Mouse (Mus musculus) forebrain, embryonic 15.5 days (tissue): ENCODE data around the gene Atp2c2. TPM values are rescaled to one million over a fixed set of nuclear protein-coding genes. Genes with fewer than 3 reads are reported as not detected.

Experiments
- ATAC-seq: fragments of 200-750 bp; cut with Nextera tagmentation; replicated peaks from 2 replicates; pipeline ENCODE4 v1.8.0; 2017; ENCODE audit warnings: mild to moderate bottlenecking, moderate TSS enrichment, moderate library complexity
- H3K27ac ChIP-seq: fragments of 300-500 bp; sonication (generic); replicated peaks from 2 replicates; pipeline ENCODE4 v1.5.1; 2015; ENCODE audit warnings: mild to moderate bottlenecking, inconsistent platforms
- H3K27me3 ChIP-seq: fragments of 300-500 bp; sonication (generic); 2 replicates; pipeline ENCODE4 v1.6.1; 2015; ENCODE audit warnings: inconsistent platforms
- H3K36me3 ChIP-seq: fragments of 300-500 bp; sonication (generic); 2 replicates; pipeline ENCODE4 v1.6.1; 2015; ENCODE audit warnings: mild to moderate bottlenecking, inconsistent platforms
- H3K4me1 ChIP-seq: fragments of 300-500 bp; sonication (generic); 2 replicates; pipeline ENCODE4 v1.6.1; 2015; ENCODE audit warnings: inconsistent platforms
- H3K4me2 ChIP-seq: fragments of 300-500 bp; sonication (generic); replicated peaks from 2 replicates; pipeline ENCODE4 v1.6.1; 2015; ENCODE audit warnings: mild to moderate bottlenecking, inconsistent platforms
- H3K4me3 ChIP-seq: fragments of 300-500 bp; sonication (generic); 2 replicates; pipeline ENCODE4 v1.5.1; 2015; ENCODE audit warnings: mild to moderate bottlenecking, inconsistent platforms
- H3K9ac ChIP-seq: fragments of 300-500 bp; sonication (generic); replicated peaks from 2 replicates; pipeline ENCODE4 v1.6.1; 2015; ENCODE audit warnings: mild to moderate bottlenecking, inconsistent platforms
- H3K9me3 ChIP-seq: fragments of 300-500 bp; sonication (generic); 2 replicates; pipeline ENCODE4 v1.6.1; 2016; ENCODE audit warnings: inconsistent platforms
- WGBS: fragments of 180-500 bp; shearing (Covaris S2); methylation state at CpG from one replicate; pipeline ENCODE4 v1.1.7; 2015; ENCODE audit warnings: mixed read lengths; 5-methylcytosine and 5-hydroxymethylcytosine counted together
- polyA plus RNA-seq: library from polyadenylated mRNA; unstranded; fragments of >200 nt; fragmentation: Nextera tagmentation; extraction: Ambion mirVana; gene quantifications from 2 replicates; pipeline ENCODE4 v1.2.1, GENCODE M21; 2015

Atp2c2 gene
- polyA plus RNA-seq, 1 experiment from 2014 or later = 0.09 TPM

DNA sequence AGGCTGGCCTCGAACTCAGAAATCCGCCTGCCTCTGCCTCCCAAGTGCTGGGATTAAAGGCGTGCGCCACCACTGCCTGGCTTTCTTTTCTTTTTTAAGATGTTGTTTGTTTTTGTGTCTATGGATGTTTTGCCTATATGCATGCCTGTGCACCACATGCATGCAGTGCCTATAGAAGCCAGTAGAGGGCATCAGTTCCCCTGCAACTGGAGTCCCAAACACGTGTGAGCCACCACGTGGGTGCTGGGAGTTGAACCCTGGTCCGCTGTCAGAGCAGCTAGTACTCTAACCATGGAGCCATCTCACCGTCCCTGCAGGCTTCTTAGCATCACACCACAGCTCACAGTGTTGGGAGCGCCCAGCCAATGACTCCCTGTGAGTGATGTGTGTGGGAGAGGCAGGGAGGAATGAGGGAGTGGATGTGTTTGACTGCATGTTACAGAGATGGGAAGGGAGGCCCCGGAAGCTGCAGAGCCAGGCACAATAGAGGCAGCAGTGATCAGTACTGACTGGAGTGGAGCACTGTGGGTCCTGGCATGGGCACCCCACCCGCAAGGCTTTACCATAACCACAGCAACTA, 25.7 kb upstream of the Atp2c2 start:
- Histone ChIP-seq H3K9ac (no peak overlapping the region), H3K36me3 (no peaks in the 10 kb centered on the region), H3K27me3 (no peaks in the 10 kb centered on the region), H3K9me3 (no peaks in the 10 kb centered on the region), H3K4me1 (no peaks in the 10 kb centered on the region), H3K27ac (no peak overlapping the region), H3K4me3 (no peak overlapping the region), H3K4me2 (no peak overlapping the region)
- no peak for ATAC-seq
- WGBS = 74% methylated on average over 9 of the region's 11 CpGs

DNA sequence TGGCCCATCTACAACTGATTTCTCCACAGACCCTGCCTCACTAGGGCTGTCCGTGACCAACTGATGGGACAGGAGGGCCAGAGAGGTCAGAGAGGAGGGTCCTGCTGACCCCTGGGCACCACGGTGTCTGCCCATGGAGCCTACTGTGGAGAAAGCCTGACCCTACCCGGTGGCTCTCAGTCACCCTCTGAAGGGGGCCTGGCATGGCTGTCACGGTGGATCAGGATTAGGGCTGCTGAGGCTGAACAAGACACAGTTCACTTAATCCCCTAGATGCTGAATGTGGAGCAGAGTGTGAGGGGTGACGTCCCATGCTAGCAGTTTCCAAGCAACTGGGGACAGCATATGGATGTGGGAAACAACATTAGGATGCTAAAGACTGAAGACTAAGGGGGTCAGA, 24.4 kb upstream of the Atp2c2 start:
- Histone ChIP-seq H3K4me2 (no peak overlapping the region), H3K4me1 (no peaks in the 10 kb centered on the region), H3K27ac (no peak overlapping the region), H3K9me3 (no peaks in the 10 kb centered on the region), H3K36me3 (no peaks in the 10 kb centered on the region), H3K27me3 (no peaks in the 10 kb centered on the region), H3K9ac (no peak overlapping the region), H3K4me3 (no peak overlapping the region)
- WGBS = 64% methylated on average over 5 of the region's 5 CpGs
- ATAC-seq = no peak

DNA sequence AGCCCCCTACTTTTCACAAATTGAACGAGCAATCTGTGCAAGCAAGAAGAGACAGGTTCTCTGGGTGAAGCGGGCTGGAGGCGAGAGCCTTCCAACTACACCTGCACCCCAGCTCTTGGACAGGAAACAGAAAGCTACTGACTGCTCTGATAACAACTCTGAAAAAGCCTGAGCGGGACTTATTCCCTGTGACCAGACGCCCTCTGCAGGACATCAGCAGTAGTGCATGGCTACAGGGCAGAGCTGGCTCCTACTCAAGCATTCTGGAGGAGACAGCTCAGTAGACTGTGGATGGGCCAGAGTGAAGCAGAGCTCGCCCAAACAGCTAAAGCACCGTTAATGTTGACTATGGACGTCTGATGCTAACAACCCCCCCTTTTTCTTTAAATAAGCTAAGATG, 23.4 kb upstream of the Atp2c2 start:
- WGBS = 19% methylated on average over 8 of the region's 8 CpGs
- Histone ChIP-seq H3K9ac (no peak overlapping the region), H3K4me2 (no peak overlapping the region), H3K4me1 (no peaks in the 10 kb centered on the region), H3K27me3 (no peaks in the 10 kb centered on the region), H3K27ac (no peak overlapping the region), H3K4me3 (no peak overlapping the region), H3K36me3 (no peaks in the 10 kb centered on the region), H3K9me3 (no peaks in the 10 kb centered on the region)
- peak; percentile 64; the same call in 1 of the 2 replicates for ATAC-seq

DNA sequence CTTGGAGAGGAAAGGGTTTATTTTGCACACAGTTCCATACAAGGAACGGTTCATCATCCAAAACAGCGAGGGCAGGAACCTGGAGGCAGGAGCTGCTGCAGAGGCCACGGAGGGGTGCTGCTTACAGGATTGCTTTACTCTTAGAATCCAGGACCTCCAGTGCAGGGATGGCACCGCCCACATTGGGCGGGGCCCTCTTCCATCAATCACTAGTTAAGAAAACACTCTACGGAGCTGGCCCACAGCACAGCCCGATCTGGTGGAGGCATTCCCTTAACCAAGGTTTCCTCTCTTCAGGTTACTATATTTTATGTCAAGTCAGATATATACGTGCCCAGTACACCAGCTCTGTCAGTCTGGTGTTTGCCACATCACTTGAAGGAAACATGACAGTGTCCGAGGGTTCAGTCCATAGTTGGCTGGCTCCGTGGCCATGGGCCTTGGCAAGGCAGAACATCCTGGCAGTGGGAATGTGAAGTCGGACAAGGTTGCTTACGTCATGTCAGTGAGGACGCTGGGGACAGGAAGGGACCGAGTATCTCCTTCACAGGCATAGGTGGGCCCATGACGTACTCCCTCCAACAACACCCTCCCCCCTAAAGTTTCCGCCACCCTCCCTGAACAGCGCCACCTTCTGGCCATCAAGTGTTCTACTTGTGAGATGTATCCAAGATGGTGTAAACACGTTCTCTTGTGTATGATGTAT, 21.5 kb upstream of the Atp2c2 start:
- H3K9ac ChIP-seq = no peak overlapping the region
- no peaks in the 10 kb centered on the region for H3K9me3 ChIP-seq
- no peak for ATAC-seq
- H3K27ac ChIP-seq = no peak overlapping the region
- no peaks in the 10 kb centered on the region for H3K27me3 ChIP-seq
- no peaks in the 10 kb centered on the region for H3K36me3 ChIP-seq
- no peaks in the 10 kb centered on the region for H3K4me1 ChIP-seq
- no peak overlapping the region for H3K4me3 ChIP-seq
- WGBS = 4% methylated on average over 18 of the region's 18 CpGs
- peak overlapping the region; percentile 22 for H3K4me2 ChIP-seq

DNA sequence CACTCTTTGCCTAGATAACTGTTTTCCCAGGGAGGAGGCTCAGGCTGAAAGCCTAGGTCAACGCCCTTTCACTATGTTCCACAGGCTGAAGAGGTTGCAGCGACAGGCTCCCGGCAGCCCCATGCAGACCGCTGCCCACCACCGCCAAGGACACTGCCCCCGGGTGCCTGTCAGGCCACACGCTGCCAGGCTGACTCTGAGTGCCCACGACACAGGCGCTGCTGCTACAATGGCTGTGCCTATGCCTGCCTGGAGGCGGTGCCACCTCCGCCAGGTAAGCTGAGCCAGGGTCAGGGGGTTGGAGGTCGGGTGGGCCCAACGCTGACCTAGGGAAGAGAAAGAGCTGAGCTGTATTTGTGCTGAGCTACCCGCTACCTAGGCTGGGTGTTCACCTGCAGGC, 20.6 kb upstream of the Atp2c2 start:
- WGBS = 63% methylated on average over 14 of the region's 14 CpGs
- no peak overlapping the region for H3K27ac ChIP-seq
- no peaks in the 10 kb centered on the region for H3K9me3 ChIP-seq
- ATAC-seq = no peak
- H3K4me3 ChIP-seq = no peak overlapping the region
- H3K9ac ChIP-seq = no peak overlapping the region
- no peaks in the 10 kb centered on the region for H3K27me3 ChIP-seq
- no peak overlapping the region for H3K4me2 ChIP-seq
- H3K4me1 ChIP-seq = no peaks in the 10 kb centered on the region
- H3K36me3 ChIP-seq = no peaks in the 10 kb centered on the region

DNA sequence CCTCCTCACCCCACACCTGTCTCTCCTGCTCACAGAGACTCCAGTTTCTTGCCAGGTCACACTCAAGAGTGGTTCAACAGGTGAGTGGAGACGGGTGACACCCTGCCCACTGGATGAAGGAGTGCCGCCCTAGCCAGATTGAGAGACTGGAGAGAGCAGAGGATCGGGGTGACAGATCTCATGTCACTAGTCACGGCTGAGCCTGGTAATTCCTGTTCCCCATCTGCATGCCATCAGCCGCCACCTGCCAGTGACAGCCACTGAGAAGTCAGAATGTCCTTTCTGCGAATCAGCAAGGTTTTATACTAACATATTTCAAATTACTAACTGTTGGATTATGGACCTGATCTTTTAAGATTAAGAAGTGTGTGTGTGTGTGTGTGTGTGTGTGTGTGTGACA, 9.2 kb upstream of the Atp2c2 start:
- no peak overlapping the region for H3K27ac ChIP-seq
- no peaks in the 10 kb centered on the region for H3K36me3 ChIP-seq
- H3K9me3 ChIP-seq = no peaks in the 10 kb centered on the region
- H3K9ac ChIP-seq = no peak overlapping the region
- no peak overlapping the region for H3K4me3 ChIP-seq
- 76% methylated on average over 6 of the region's 6 CpGs for WGBS
- ATAC-seq = no peak
- no peaks in the 10 kb centered on the region for H3K4me1 ChIP-seq
- H3K4me2 ChIP-seq = no peak overlapping the region
- H3K27me3 ChIP-seq = no peaks in the 10 kb centered on the region

DNA sequence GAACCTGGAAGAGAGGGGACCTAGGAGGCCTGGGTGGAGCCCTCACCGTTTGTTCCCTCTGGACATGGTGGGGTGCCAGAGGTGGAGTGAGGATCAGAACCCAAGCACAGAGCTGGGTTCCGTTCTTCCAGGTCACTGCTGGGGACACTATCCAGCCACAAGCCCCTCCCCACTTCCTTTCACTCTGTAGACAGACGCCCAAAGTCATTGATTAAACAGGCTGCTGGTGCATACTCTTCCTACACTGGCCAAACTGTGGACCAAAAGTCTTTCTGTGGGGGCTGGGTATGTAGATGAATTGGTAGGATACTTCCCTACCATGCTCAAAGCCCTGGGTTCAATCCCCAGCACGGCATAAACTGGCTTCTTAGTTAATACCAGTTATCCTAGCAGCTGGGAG, 7.8 kb upstream of the Atp2c2 start:
- no peak overlapping the region for H3K4me2 ChIP-seq
- H3K36me3 ChIP-seq = no peaks in the 10 kb centered on the region
- no peaks in the 10 kb centered on the region for H3K27me3 ChIP-seq
- no peak overlapping the region for H3K27ac ChIP-seq
- no peak overlapping the region for H3K4me3 ChIP-seq
- H3K9me3 ChIP-seq = no peaks in the 10 kb centered on the region
- H3K4me1 ChIP-seq = no peaks in the 10 kb centered on the region
- ATAC-seq = no peak
- no peak overlapping the region for H3K9ac ChIP-seq
- WGBS = 86% methylated on average over 4 of the region's 4 CpGs

DNA sequence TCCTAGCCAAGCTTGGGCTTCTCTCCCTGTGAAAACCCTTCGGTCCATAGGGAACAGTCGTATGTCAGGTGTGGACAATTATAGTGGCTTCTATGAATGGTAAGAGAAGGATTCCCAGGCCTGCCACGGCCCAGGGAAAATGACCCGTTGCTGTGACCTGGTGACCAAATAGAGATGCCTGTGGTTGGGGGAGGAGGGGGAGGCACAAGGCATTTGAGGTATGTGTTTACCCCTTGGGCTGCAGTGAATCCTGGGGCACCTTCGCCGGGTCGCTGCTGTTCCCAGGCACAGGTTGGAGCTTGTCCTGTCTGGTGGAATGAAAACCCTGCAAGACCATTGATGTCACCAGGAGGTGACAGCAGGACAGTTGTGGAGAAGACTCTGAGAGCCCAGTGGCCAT, 5.1 kb upstream of the Atp2c2 start:
- H3K4me1 ChIP-seq = peaks cover 5% of the 10 kb centered on the region; the same call in 1 of the 2 replicates
- H3K9ac ChIP-seq = no peak overlapping the region
- no peaks in the 10 kb centered on the region for H3K36me3 ChIP-seq
- ATAC-seq = no peak
- H3K4me3 ChIP-seq = no peak overlapping the region
- H3K27ac ChIP-seq = no peak overlapping the region
- no peak overlapping the region for H3K4me2 ChIP-seq
- 89% methylated on average over 7 of the region's 7 CpGs for WGBS
- peaks cover 17% of the 10 kb centered on the region for H3K27me3 ChIP-seq
- H3K9me3 ChIP-seq = no peaks in the 10 kb centered on the region

DNA sequence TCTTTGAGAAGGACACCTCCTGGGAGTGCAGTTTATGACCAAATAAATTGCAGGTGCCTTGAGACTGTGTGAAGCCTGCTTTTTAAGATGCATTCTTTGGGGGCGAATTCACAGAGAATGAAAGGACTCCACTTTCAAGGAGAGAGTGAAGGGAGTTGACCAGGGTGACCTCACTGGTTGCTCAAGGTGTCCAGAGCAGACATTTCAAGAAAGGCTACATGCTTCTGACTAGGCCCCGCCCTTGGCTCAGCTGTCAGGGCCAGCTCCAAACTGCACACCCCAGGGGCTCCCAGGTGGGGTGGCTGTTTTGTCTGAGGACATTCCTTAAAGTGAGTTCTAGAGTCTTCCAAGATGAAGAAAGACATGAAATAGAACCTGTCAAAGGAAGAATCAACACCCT, 2.6 kb upstream of the Atp2c2 start:
- Histone ChIP-seq H3K4me2 (no peak overlapping the region), H3K4me1 (peaks cover 5% of the 10 kb centered on the region; the same call in 1 of the 2 replicates), H3K27ac (no peak overlapping the region), H3K36me3 (no peaks in the 10 kb centered on the region), H3K9ac (no peak overlapping the region), H3K9me3 (no peaks in the 10 kb centered on the region), H3K27me3 (peaks cover 35% of the 10 kb centered on the region), H3K4me3 (no peak overlapping the region)
- WGBS = 76% methylated on average over 2 of the region's 2 CpGs
- no peak for ATAC-seq

DNA sequence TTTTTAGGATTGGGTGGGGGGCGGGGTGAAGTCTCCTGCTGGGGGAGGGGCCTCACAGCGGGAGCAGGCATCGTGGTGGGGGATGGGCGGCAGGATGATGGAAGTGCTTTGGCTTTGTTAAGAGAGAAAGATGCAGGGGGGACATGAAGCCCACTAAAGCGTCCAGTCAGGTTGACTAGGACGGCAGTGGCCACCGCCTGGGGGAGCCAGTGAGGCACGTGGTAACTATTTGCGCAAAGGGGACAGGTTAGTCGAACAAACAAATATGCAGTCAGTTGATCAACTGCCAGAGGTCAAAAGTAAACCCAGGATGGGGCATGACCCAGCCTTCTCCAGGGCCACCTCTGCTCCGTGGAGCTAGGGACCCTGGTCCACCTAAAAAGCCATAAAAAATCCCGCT, 849 bp upstream of the Atp2c2 start:
- no peaks in the 10 kb centered on the region for H3K9me3 ChIP-seq
- H3K9ac ChIP-seq = no peak overlapping the region
- WGBS = 1% methylated on average over 12 of the region's 12 CpGs
- ATAC-seq = no peak
- H3K27me3 ChIP-seq = peaks cover 35% of the 10 kb centered on the region
- H3K27ac ChIP-seq = no peak overlapping the region
- H3K36me3 ChIP-seq = no peaks in the 10 kb centered on the region
- H3K4me3 ChIP-seq = no peak overlapping the region
- H3K4me1 ChIP-seq = peaks cover 5% of the 10 kb centered on the region; the same call in 1 of the 2 replicates
- H3K4me2 ChIP-seq = no peak overlapping the region

DNA sequence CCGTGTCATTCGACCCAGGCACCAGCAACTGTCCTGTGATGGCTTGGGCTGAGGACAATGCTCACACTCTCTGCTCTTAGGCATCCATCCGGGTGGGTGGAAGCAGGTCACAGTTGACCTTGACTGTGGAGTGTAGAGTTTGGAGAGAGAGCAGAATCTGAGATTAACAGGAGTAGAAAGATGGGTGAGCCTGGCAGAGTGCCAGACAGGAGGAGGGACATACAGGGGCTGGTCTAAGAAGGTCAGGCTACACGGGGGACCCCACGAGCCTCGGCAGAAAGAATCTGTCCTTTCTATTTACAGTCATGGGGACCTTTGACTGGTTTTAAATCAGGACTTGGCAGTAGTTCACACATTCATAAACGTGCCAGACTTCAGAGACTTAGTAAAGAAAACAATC, 3.2 kb downstream of the Atp2c2 start:
- Histone ChIP-seq H3K36me3 (no peaks in the 10 kb centered on the region), H3K4me2 (no peak overlapping the region), H3K27ac (no peak overlapping the region), H3K4me3 (no peak overlapping the region), H3K9me3 (no peaks in the 10 kb centered on the region), H3K4me1 (peaks cover 5% of the 10 kb centered on the region; the same call in 1 of the 2 replicates), H3K9ac (no peak overlapping the region), H3K27me3 (peaks cover 35% of the 10 kb centered on the region)
- 57% methylated on average over 7 of the region's 7 CpGs for WGBS
- ATAC-seq = no peak

DNA sequence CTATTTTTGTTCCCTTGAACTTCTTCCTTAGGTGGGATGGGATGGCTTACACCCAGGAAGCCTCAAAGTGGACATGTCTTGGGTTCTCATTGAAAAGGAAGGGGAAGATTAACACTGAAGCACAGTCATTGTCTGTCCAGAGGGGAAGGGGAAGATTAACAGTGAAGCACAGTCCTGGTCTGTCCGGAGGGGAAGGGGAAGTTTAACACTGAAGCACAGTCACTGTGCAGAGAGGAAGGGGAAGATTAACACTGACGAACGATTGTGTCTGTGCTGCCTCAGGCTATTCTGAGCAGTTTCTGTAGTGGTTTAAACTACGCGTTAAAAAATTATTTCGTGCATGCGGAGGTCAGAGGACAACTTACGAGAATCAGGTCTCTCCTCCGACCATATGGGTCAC, 7.3 kb downstream of the Atp2c2 start:
- Histone ChIP-seq H3K4me3 (no peak overlapping the region), H3K4me1 (no peaks in the 10 kb centered on the region), H3K36me3 (no peaks in the 10 kb centered on the region), H3K9me3 (no peaks in the 10 kb centered on the region), H3K4me2 (no peak overlapping the region), H3K27ac (no peak overlapping the region), H3K27me3 (no peaks in the 10 kb centered on the region), H3K9ac (no peak overlapping the region)
- no peak for ATAC-seq
- 91% methylated on average over 9 of the region's 9 CpGs for WGBS

DNA sequence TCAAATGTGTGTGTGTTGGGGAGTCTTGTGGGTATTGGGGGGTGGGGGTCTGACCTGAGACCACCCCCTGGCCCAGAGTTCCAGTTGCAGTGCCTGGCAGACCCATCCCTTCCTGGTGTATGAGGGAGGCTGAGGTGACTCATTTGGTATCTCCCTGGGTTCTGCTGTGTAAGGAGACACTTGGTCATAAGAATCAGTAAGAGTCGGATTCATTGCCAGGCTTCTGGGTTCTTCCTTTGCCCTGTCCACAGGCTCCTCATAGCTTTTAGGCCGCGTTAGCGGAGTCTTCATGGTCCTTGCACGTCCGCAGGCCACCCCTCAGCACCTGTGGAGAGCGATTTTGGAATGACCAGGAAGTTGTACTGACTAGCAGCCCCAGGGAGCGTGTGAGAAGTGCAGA, 8.7 kb downstream of the Atp2c2 start:
- H3K9ac ChIP-seq = no peak overlapping the region
- no peak for ATAC-seq
- no peak overlapping the region for H3K4me3 ChIP-seq
- no peaks in the 10 kb centered on the region for H3K27me3 ChIP-seq
- WGBS = 87% methylated on average over 8 of the region's 8 CpGs
- no peak overlapping the region for H3K27ac ChIP-seq
- H3K9me3 ChIP-seq = no peaks in the 10 kb centered on the region
- H3K36me3 ChIP-seq = no peaks in the 10 kb centered on the region
- H3K4me1 ChIP-seq = no peaks in the 10 kb centered on the region
- H3K4me2 ChIP-seq = no peak overlapping the region
